Mouse (Mus musculus) midbrain, embryonic 11.5 days (tissue): ENCODE data around the gene Arpp19. TPM values are rescaled to one million over a fixed set of nuclear protein-coding genes. Genes with fewer than 3 reads are reported as not detected.

Experiments
- polyA plus RNA-seq: library from polyadenylated mRNA; unstranded; fragments of >200 nt; fragmentation: Nextera tagmentation; extraction: Ambion mirVana; gene quantifications from 2 replicates; pipeline ENCODE4 v1.2.1, GENCODE M21; 2014

The Arpp19 gene
- polyA plus RNA-seq, 1 experiment from 2014 or later = 353 TPM

Other genes with a start within 250 kb of the Arpp19 start
- 14.7 and 14.8 TPM in 2 replicates for gene Onecut1, start 175.7 kb upstream of the Arpp19 start, polyA plus RNA-seq
- 17.6 and 18.9 TPM in 2 replicates for gene Fam214a, start 84.7 kb upstream of the Arpp19 start, polyA plus RNA-seq
- 27.9 and 29.2 TPM in 2 replicates for gene Myo5a, start 33.4 kb downstream of the Arpp19 start, polyA plus RNA-seq
- 0.40 and 0.56 TPM in 2 replicates for gene Myo5c, start 194.4 kb downstream of the Arpp19 start, polyA plus RNA-seq